Comparison of ENCODE assay signal across 10 mouse cellular contexts in genomic region chrX:69359885-69360237, GRCm38 (mm10). TPM values are rescaled to one million over a fixed set of nuclear protein-coding genes. Genes with fewer than 3 reads are reported as not detected.
DNase-seq lines count a peak whose midpoint lies in the region; ATAC-seq and TF ChIP-seq lines count a peak whose summit lies in the region.
"Had no signal": no experiment of that assay in that cellular context is flagged by ENCODE, and none has a peak within 500 bp of the region (broad histone marks: within the 10 kb centered on the region; RNA-seq: fewer than 3 reads in every experiment).

No protein-coding gene starts in this region.

- H3K27ac ChIP-seq in heart, postnatal 0 days (ENCODE audit: low read depth): no peak overlapping the region
- H3K27ac ChIP-seq in embryonic facial prominence, embryonic 10.5 days (replicated peaks): no peak overlapping the region
- no peak overlapping the region; the same call in 1 of the 2 replicates for H3K27ac ChIP-seq in hindbrain, embryonic 11.5 days (ENCODE audit: low read depth, low read length)
- no peak overlapping the region for H3K27ac ChIP-seq in midbrain, embryonic 11.5 days (ENCODE audit: low read depth, low read length)

- H3K4me1 ChIP-seq in heart, postnatal 0 days (ENCODE audit: control insufficient read depth, insufficient read depth): no peaks in the 10 kb centered on the region; the same call in 1 of the 2 replicates
- H3K4me1 ChIP-seq in embryonic facial prominence, embryonic 10.5 days: peaks cover 7% of the 10 kb centered on the region
- no peaks in the 10 kb centered on the region for H3K4me1 ChIP-seq in hindbrain, embryonic 11.5 days (replicated peaks; ENCODE audit: control insufficient read depth, insufficient read depth, low read length)
- no peaks in the 10 kb centered on the region for H3K4me1 ChIP-seq in midbrain, embryonic 11.5 days (ENCODE audit: control insufficient read depth, insufficient read depth, low read length)

- no peak for DNase-seq in heart, postnatal 0 days (ENCODE audit: low spot score)
- DNase-seq in heart, adult 11 months: no peak
- no peak for DNase-seq in embryonic facial prominence, embryonic 10.5 days (ENCODE audit: low spot score)
- DNase-seq in hindbrain, embryonic 11.5 days (ENCODE audit: low spot score): no peak
- peak; percentile 84 for DNase-seq in midbrain, embryonic 11.5 days (ENCODE audit: low spot score, missing footprints)
- DNase-seq in urinary bladder, adult 2 months (ENCODE audit: low spot score): no peak
- no peak for DNase-seq in adrenal gland, postnatal 10 days

- H3K9me3 ChIP-seq in heart, postnatal 0 days (replicated peaks; ENCODE audit: control insufficient read depth, low read length): no peaks in the 10 kb centered on the region
- H3K9me3 ChIP-seq in embryonic facial prominence, embryonic 10.5 days: no peaks in the 10 kb centered on the region
- no peaks in the 10 kb centered on the region for H3K9me3 ChIP-seq in hindbrain, embryonic 11.5 days (ENCODE audit: control insufficient read depth, low read length)
- H3K9me3 ChIP-seq in midbrain, embryonic 11.5 days (ENCODE audit: control insufficient read depth, low read length): no peaks in the 10 kb centered on the region

- peak overlapping the region; percentile 67 for H3K4me3 ChIP-seq in heart, postnatal 0 days (ENCODE audit: low read depth, low read length)
- H3K4me3 ChIP-seq in embryonic facial prominence, embryonic 10.5 days: peak overlapping the region; percentile 72
- H3K4me3 ChIP-seq in hindbrain, embryonic 11.5 days (ENCODE audit: low read depth, low read length): peak overlapping the region; percentile 57
- H3K4me3 ChIP-seq in midbrain, embryonic 11.5 days (ENCODE audit: low read depth, low read length): peak overlapping the region; percentile 43

- WGBS in heart, postnatal 0 days: 24% methylated on average over 4 of the region's 4 CpGs
- WGBS in embryonic facial prominence, embryonic 10.5 days: 22% methylated on average over 4 of the region's 4 CpGs
- 5% methylated on average over 4 of the region's 4 CpGs for WGBS in hindbrain, embryonic 11.5 days
- 19% methylated on average over 4 of the region's 4 CpGs for WGBS in midbrain, embryonic 11.5 days

- H3K4me2 ChIP-seq in heart, postnatal 0 days (ENCODE audit: low read depth, low read length): peak overlapping the region; percentile 66
- peak overlapping the region; percentile 55 for H3K4me2 ChIP-seq in hindbrain, embryonic 11.5 days (replicated peaks; ENCODE audit: low read depth, low read length)
- H3K4me2 ChIP-seq in midbrain, embryonic 11.5 days: peak overlapping the region; percentile 62

- ATAC-seq in heart, postnatal 0 days (ENCODE audit: insufficient read depth, low read depth): peak; percentile 8; the same call in 1 of the 2 replicates
- no peak; the same call in 1 of the 2 replicates for ATAC-seq in hindbrain, embryonic 11.5 days (ENCODE audit: low FRiP score)
- ATAC-seq in midbrain, embryonic 11.5 days (ENCODE audit: low FRiP score): peak; percentile 72
- no peak for ATAC-seq in monocyte, adult 5-6 weeks (replicated peaks; ENCODE audit: insufficient number of reproducible peaks, low FRiP score, low TSS enrichment, poor library complexity, severe bottlenecking)

- no peak for TF ChIP-seq EP300 in heart, postnatal 0 days (IDR thresholded peaks at IDR 0.05; ENCODE audit: low read depth)

- no peak for TF ChIP-seq CTCF in heart, postnatal 0 days (IDR thresholded peaks at IDR 0.05; ENCODE audit: low read depth)

- no peaks in the 10 kb centered on the region for H3K27me3 ChIP-seq in heart, postnatal 0 days (ENCODE audit: control insufficient read depth, insufficient read depth, low read length)
- H3K27me3 ChIP-seq in embryonic facial prominence, embryonic 10.5 days (replicated peaks; ENCODE audit: low read depth, poor library complexity, severe bottlenecking): peaks cover 50% of the 10 kb centered on the region
- H3K27me3 ChIP-seq in hindbrain, embryonic 11.5 days (ENCODE audit: control insufficient read depth, insufficient read depth, low read length): no peaks in the 10 kb centered on the region
- no peaks in the 10 kb centered on the region for H3K27me3 ChIP-seq in midbrain, embryonic 11.5 days (ENCODE audit: control insufficient read depth, insufficient read depth, low read length)

- H3K36me3 ChIP-seq in heart, postnatal 0 days (replicated peaks; ENCODE audit: control insufficient read depth, insufficient read depth, low read length): no peaks in the 10 kb centered on the region
- no peaks in the 10 kb centered on the region for H3K36me3 ChIP-seq in embryonic facial prominence, embryonic 10.5 days (replicated peaks)
- H3K36me3 ChIP-seq in hindbrain, embryonic 11.5 days (ENCODE audit: control insufficient read depth, insufficient read depth, low read length): no peaks in the 10 kb centered on the region
- no peaks in the 10 kb centered on the region for H3K36me3 ChIP-seq in midbrain, embryonic 11.5 days (ENCODE audit: control insufficient read depth, insufficient read depth, low read length)

- H3K9ac ChIP-seq in heart, postnatal 0 days (replicated peaks; ENCODE audit: low read depth, low read length): peak overlapping the region; percentile 55; the same call in 1 of the 2 replicates
- H3K9ac ChIP-seq in hindbrain, embryonic 11.5 days (ENCODE audit: low read depth, low read length): no peak overlapping the region
- peak overlapping the region; percentile 58 for H3K9ac ChIP-seq in midbrain, embryonic 11.5 days (ENCODE audit: low read length)

RNA-seq across cellular contexts. Expression of gene Aff2, which starts 0.2 kb away (rescaled TPM):
- total RNA-seq in heart, postnatal 0 days (2014; rRNA removed; ENCODE audit: low replicate concordance): 3.1 and 4.2 TPM in 2 replicates
- 2.5 and 3.1 TPM in 2 replicates for polyA plus RNA-seq in heart, postnatal 0 days (2015; fragmentation: Nextera tagmentation; extraction: Ambion mirVana)
- polyA plus RNA-seq in embryonic facial prominence, embryonic 10.5 days (2016; fragmentation: Nextera tagmentation; extraction: Ambion mirVana): 6.4 and 6.6 TPM in 2 replicates
- 10.4 and 15.0 TPM in 2 replicates for polyA plus RNA-seq in hindbrain, embryonic 11.5 days (2014; fragmentation: Nextera tagmentation; extraction: Ambion mirVana)
- 4.4 and 5.4 TPM in 2 replicates for polyA plus RNA-seq in midbrain, embryonic 11.5 days (2014; fragmentation: Nextera tagmentation; extraction: Ambion mirVana)
- not detected in 3 replicates for total RNA-seq in monocyte, adult 5-6 weeks (2017)
- polyA plus RNA-seq in urinary bladder, adult 2 months (2012; rRNA removed): 1.4 and 3.2 TPM in 2 replicates
- total RNA-seq in adrenal gland, postnatal 10 days (2021): 1 to 10 TPM; 3.0 to 8.7 TPM
- total RNA-seq: common myeloid progenitor, adult 5-6 weeks had no signal
- polyA plus RNA-seq: spleen, adult 2 months had no signal

Comparison
In these comparisons a context has a peak if more than half of its experiments do, and no peak if none do; other contexts are left out.
1. ATAC-seq: peak in heart, postnatal 0 days (single experiment) and midbrain, embryonic 11.5 days (single experiment); none in hindbrain, embryonic 11.5 days (single experiment) and monocyte, adult 5-6 weeks (single experiment).
2. Peak in every context shown above with its lines, with median percentiles within 50 percentile points of each other: H3K4me2 ChIP-seq and H3K4me3 ChIP-seq.